Mouse (Mus musculus): ENCODE data around the gene Nck2.

DNA sequence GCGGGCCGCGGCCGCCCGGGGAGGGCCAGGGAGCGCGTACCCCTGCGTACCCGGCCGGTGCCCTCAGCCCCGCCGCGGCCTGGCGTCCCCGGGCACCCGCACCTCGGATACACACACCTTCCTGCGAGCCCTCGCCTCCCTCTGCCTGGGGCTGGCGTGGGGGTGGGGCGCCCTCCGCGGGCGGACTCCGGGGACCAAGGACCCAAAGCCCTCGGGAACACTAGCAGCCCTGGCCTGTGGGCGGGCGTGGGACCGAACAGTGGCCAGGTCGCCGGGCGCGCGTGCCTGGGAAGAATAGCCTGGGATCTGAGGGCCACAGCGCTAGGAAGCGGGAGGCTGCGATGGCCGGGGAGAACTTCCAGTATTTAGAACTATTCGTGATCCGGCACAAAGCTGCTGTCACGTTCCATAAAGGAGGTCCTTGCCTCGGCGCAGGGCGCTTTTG lies 1.7 kb downstream of the Nck2 start:
- no peak for TF ChIP-seq TAL1 (IDR thresholded peaks at IDR 0.05; ENCODE audit: low read length)
- TF ChIP-seq GATA1 (IDR thresholded peaks at IDR 0.05; ENCODE audit: low read length): no peak
